Mouse (Mus musculus) myocyte (in vitro differentiated cells): ENCODE measurements around the gene Pde1b. TPM values are rescaled to one million over a fixed set of nuclear protein-coding genes. Genes with fewer than 3 reads are reported as not detected.

Source experiments
- H3K27me3 ChIP-seq: one replicate; pipeline ENCODE4 v1.6.1; 2011; ENCODE audit not compliant: control insufficient read depth, insufficient read depth, insufficient read length
- H3K36me3 ChIP-seq: one replicate; pipeline ENCODE4 v1.6.1; 2011; ENCODE audit not compliant: control insufficient read depth, insufficient read depth
- H3K4me2 ChIP-seq: one replicate; pipeline ENCODE4 v1.6.1; 2011; ENCODE audit warnings: low read depth, control low read depth
- H3K4me3 ChIP-seq: one replicate; pipeline ENCODE4 v1.5.1; 2011; ENCODE audit warnings: mild to moderate bottlenecking, control low read depth, moderate library complexity
- H3K79me2 ChIP-seq: one replicate; pipeline ENCODE4 v1.6.1; 2011; ENCODE audit not compliant: control insufficient read depth, insufficient read depth
- H3ac ChIP-seq: one replicate; pipeline ENCODE4 v1.6.1; 2011; ENCODE audit not compliant: control insufficient read depth, insufficient read length
- CEBPB ChIP-seq: IDR thresholded peaks from 2 replicates; pipeline ENCODE4 v1.6.1; 2011; ENCODE audit warnings: mild to moderate bottlenecking, moderate library complexity; ENCODE audit not compliant: poor library complexity, insufficient read depth, severe bottlenecking
- E2F4 ChIP-seq: IDR thresholded peaks from one replicate; pipeline ENCODE4 v1.6.1; 2011; ENCODE audit warnings: mild to moderate bottlenecking, control low read depth, moderate library complexity; ENCODE audit not compliant: insufficient read depth
- MAX ChIP-seq: IDR thresholded peaks from one replicate; pipeline ENCODE4 v1.6.1; 2011; ENCODE audit warnings: low read depth, mild to moderate bottlenecking, control low read depth
- MYOD1 ChIP-seq, 3 experiments: IDR thresholded peaks; one replicate each; pipeline ENCODE4 v1.6.1; 2011; ENCODE audit warnings: control low read depth in 2 of 3, low read depth in 2 of 3, mild to moderate bottlenecking in 2 of 3, moderate library complexity in 1 of 3; ENCODE audit not compliant: insufficient read length in 2 of 3, control insufficient read depth in 1 of 3
- MYOG ChIP-seq, 3 experiments: IDR thresholded peaks; one replicate each; pipeline ENCODE4 v1.6.1; 2011; ENCODE audit warnings: control low read depth in 2 of 3, low read depth in 2 of 3, mild to moderate bottlenecking in 2 of 3; ENCODE audit not compliant: insufficient read length in 2 of 3, control insufficient read depth in 1 of 3, insufficient read depth in 1 of 3
- POLR2A ChIP-seq: IDR thresholded peaks from one replicate; pipeline ENCODE4 v1.6.1; 2011; ENCODE audit warnings: low read depth, mild to moderate bottlenecking, control low read depth, moderate library complexity; ENCODE audit not compliant: insufficient read length
- POLR2AphosphoS2 ChIP-seq: IDR thresholded peaks from one replicate; pipeline ENCODE4 v1.6.1; 2011; ENCODE audit warnings: low read depth, control low read depth; ENCODE audit not compliant: insufficient read length
- REST ChIP-seq: IDR thresholded peaks from one replicate; pipeline ENCODE4 v1.6.1; 2011; ENCODE audit warnings: mild to moderate bottlenecking, control low read depth, moderate library complexity; ENCODE audit not compliant: insufficient read depth, insufficient read length
- SRF ChIP-seq: IDR thresholded peaks from one replicate; pipeline ENCODE4 v1.6.1; 2011; ENCODE audit warnings: low read depth; ENCODE audit not compliant: control insufficient read depth, insufficient read length
- TCF12 ChIP-seq: IDR thresholded peaks from one replicate; pipeline ENCODE4 v1.6.1; 2011; ENCODE audit warnings: mild to moderate bottlenecking, control low read depth; ENCODE audit not compliant: poor library complexity, insufficient read depth, severe bottlenecking
- TCF3 ChIP-seq: IDR thresholded peaks from one replicate; pipeline ENCODE4 v1.6.1; 2011; ENCODE audit warnings: low read depth, control low read depth; ENCODE audit not compliant: insufficient read length
- USF1 ChIP-seq: IDR thresholded peaks from one replicate; pipeline ENCODE4 v1.6.1; 2011; ENCODE audit warnings: low read depth, mild to moderate bottlenecking, control low read depth, moderate library complexity
- polyA plus RNA-seq: library from polyadenylated mRNA; unstranded; fragments of >200 nt; fragmentation: generic; extraction: Trizol; gene quantifications from one replicate; pipeline ENCODE4 v1.2.1, GENCODE M21; 2012; ENCODE audit warnings: missing spikeins

Gene Pde1b
- polyA plus RNA-seq, 1 experiment: 0.83 TPM

DNA sequence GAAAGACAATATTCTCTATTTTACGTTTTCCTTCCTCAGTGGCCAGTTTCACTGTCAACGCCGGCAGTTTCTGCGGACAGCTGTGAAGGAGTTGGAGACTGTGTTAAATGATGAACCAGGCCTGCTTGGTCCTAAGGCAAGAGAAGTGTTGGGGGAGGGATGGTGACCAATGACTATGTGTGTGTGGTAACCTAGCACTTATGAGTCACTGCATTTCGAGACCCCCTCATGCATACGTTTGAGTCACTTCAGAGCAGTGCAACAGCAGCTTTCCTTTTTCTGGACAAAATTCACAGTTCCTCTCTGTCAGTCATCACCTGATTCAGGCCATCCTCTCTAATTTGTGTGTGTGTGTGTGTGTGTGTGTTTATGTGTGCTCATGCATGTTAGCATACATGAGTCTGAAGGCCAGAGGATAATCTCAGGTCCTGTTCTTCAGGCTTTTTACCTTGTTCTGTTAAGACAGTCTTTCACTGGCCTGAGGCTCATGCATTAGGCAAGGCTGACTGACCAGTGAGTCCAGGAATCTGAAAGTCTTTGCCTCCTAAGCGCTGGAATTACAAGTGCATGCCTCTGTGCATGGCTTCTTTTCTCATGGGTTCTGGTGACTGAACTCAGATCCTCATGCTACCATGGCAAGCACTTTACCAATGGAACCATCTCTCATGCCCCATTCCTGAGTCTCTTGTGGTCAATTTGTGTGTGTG lies 31.2 kb upstream of the Pde1b start:
- Histone ChIP-seq H3K36me3 (no peaks in the 10 kb centered on the region), H3K4me3 (no peak overlapping the region), H3K27me3 (no peaks in the 10 kb centered on the region), H3K4me2 (peak overlapping the region; percentile 21), H3ac (no peak overlapping the region), H3K79me2 (no peaks in the 10 kb centered on the region)
- no peak for TF ChIP-seq TCF12

DNA sequence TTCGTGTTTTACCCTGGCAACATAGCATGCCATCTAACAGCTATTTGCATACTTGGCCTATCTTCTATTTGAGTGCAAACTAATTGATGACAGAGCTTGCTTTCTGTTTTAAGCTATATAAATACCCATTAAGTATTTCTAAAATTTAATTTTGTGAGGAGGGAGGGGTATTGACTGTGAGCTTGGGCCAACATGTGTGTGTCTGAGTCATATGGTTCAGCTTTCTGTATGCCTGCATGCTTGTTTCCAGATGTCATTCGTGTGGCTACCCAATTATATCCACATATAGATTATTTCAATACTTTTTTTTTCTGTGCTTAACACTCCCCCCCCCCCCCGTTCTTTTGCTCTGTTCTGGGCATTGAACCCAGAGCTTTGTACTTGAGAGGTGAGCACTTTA lies 30.6 kb upstream of the Pde1b start:
- no peak overlapping the region for H3ac ChIP-seq
- no peak overlapping the region for H3K4me2 ChIP-seq
- H3K4me3 ChIP-seq: no peak overlapping the region
- TF ChIP-seq E2F4: no peak
- TF ChIP-seq POLR2AphosphoS2: no peak
- no peaks in the 10 kb centered on the region for H3K79me2 ChIP-seq
- H3K36me3 ChIP-seq: no peaks in the 10 kb centered on the region
- H3K27me3 ChIP-seq: no peaks in the 10 kb centered on the region

DNA sequence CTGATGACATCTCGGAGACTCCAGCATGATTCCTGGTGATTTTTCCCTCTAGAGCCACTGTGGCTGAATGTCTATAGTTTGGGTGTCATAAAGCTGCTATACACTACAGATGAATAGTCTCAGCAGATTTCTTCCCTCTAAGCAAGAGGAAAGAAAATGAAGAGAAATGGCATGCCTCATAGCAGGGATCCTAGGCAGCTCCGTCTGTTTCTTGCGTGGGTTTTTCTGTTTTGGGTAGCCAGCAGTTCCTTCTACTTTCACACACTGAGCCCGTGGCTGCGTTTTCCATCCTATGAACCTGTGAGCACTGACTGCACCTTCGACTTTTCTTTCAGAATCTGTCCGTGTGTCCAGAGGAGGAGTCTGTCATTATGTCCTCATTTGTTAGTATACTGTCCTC lies 29.7 kb upstream of the Pde1b start:
- Histone ChIP-seq H3K4me2 (no peak overlapping the region), H3ac (no peak overlapping the region), H3K27me3 (no peaks in the 10 kb centered on the region), H3K36me3 (no peaks in the 10 kb centered on the region), H3K4me3 (no peak overlapping the region), H3K79me2 (no peaks in the 10 kb centered on the region)
- TF ChIP-seq MYOD1 (IDR thresholded peaks at IDR 0.05; ENCODE audit: control insufficient read depth in 1 of 3, insufficient read length in 2 of 3, low read depth in 2 of 3) (no peak), MYOG (IDR thresholded peaks at IDR 0.05; ENCODE audit: control insufficient read depth in 1 of 3, insufficient read depth in 1 of 3, insufficient read length in 2 of 3, low read depth in 2 of 3) (no peak), E2F4 (no peak), REST (no peak), TCF3 (no peak), SRF (no peak), USF1 (no peak), MAX (no peak)

DNA sequence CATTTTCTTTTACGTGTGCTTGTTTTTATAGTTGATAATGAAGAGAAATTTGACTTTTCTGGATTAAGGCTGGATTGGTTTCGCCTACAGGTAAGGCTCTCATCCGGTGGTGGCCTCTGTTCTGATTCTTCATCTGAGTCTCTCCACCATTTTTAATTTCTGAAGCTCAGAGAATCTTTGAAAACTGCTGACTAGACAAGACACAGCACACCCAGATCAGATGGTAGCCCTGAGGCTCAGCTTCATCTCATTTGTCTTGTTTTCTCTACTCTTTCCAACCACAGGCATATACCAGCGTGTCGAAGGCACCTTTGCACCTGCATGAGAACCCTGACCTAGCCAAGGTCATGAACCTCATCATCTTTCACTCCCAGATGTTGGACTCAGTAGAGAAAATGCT lies 29.1 kb upstream of the Pde1b start:
- no peak overlapping the region for H3K4me3 ChIP-seq
- no peak overlapping the region for H3K4me2 ChIP-seq
- TF ChIP-seq POLR2AphosphoS2: no peak
- TF ChIP-seq MYOD1 (IDR thresholded peaks at IDR 0.05; ENCODE audit: control insufficient read depth in 1 of 3, insufficient read length in 2 of 3, low read depth in 2 of 3): no peak
- no peak for TF ChIP-seq MAX
- TF ChIP-seq TCF3: no peak
- TF ChIP-seq MYOG (IDR thresholded peaks at IDR 0.05; ENCODE audit: control insufficient read depth in 1 of 3, insufficient read depth in 1 of 3, insufficient read length in 2 of 3, low read depth in 2 of 3): no peak
- no peak for TF ChIP-seq TCF12
- TF ChIP-seq CEBPB: no peak
- no peak for TF ChIP-seq POLR2A
- no peak for TF ChIP-seq REST
- no peak for TF ChIP-seq SRF
- no peak for TF ChIP-seq E2F4
- TF ChIP-seq USF1: no peak
- H3ac ChIP-seq: no peak overlapping the region
- H3K79me2 ChIP-seq: no peaks in the 10 kb centered on the region
- no peaks in the 10 kb centered on the region for H3K27me3 ChIP-seq
- H3K36me3 ChIP-seq: no peaks in the 10 kb centered on the region

DNA sequence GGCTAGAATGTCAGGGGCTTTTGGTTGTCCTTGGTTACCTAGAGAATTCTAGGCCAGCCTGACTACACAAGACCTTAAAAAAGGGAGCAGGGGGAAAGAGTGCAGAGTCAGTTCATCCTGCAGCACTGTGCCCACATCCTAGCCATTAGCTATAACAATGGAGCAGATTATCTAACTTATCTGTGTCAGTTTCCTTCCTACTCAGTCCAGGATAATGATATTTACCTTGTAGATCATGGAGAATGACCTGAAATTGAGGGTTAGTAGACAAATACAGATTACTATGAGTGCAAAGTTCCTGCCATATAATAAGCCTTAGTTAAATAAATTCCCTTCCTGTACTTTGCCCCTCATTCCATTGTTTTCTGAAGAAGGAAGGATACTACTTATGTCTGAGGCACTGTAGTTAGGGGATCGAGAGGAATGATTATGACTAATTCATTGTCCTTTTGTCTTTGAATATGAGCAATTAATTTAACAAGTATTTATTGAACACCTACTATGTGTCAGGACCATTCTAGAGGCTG lies 23.7 kb upstream of the Pde1b start:
- no peaks in the 10 kb centered on the region for H3K27me3 ChIP-seq

DNA sequence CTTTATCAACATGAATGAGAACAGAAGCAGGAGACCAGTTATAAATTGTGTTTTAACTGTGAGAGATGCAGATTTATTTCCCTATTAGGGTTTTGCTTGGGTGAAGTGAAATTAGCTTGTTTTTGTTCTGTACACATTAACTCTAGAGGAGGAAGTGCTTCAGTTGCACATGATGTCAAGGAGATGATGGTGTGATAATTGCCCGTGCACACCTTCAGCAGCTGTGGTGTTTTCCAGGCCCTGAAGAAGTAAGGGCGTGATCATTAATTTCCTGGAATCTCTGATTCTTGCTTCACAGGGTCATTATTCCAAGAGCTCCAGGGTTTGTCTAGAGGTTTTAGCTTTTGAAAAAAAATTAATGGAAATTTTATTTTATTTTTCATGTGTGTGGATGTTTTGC lies 22.7 kb upstream of the Pde1b start:
- H3K79me2 ChIP-seq: no peaks in the 10 kb centered on the region
- TF ChIP-seq TCF3: no peak
- TF ChIP-seq TCF12: no peak
- no peak for TF ChIP-seq MYOG (IDR thresholded peaks at IDR 0.05; ENCODE audit: control insufficient read depth in 1 of 3, insufficient read depth in 1 of 3, insufficient read length in 2 of 3, low read depth in 2 of 3)
- no peak for TF ChIP-seq REST
- no peak for TF ChIP-seq MAX
- no peak for TF ChIP-seq USF1
- TF ChIP-seq POLR2AphosphoS2: no peak
- no peak for TF ChIP-seq MYOD1 (IDR thresholded peaks at IDR 0.05; ENCODE audit: control insufficient read depth in 1 of 3, insufficient read length in 2 of 3, low read depth in 2 of 3)
- no peak for TF ChIP-seq CEBPB
- no peak for TF ChIP-seq E2F4
- no peak for TF ChIP-seq POLR2A
- no peak for TF ChIP-seq SRF
- no peaks in the 10 kb centered on the region for H3K36me3 ChIP-seq
- no peak overlapping the region for H3ac ChIP-seq
- H3K4me2 ChIP-seq: no peak overlapping the region
- H3K27me3 ChIP-seq: no peaks in the 10 kb centered on the region
- H3K4me3 ChIP-seq: no peak overlapping the region

More for the DNA sequence above, 23.7 kb upstream of the Pde1b start:
- no peak overlapping the region for H3K4me2 ChIP-seq
- H3K36me3 ChIP-seq: no peaks in the 10 kb centered on the region
- no peak overlapping the region for H3ac ChIP-seq
- H3K79me2 ChIP-seq: no peaks in the 10 kb centered on the region
- H3K4me3 ChIP-seq: no peak overlapping the region
- TF ChIP-seq TCF3: no peak
